Mouse (Mus musculus): Measurements from ENCODE around the gene Nr1d2. TPM values are rescaled to one million over a fixed set of nuclear protein-coding genes. Genes with fewer than 3 reads are reported as not detected.
"Not testable (repeated sequence)": the region's sequence is repeated elsewhere in the genome, so short reads cannot be mapped to it uniquely, and the experiment has no call there.

The Nr1d2 gene
- polyA plus RNA-seq, 1 experiment from 2014 or later, result 50.2 TPM

DNA sequence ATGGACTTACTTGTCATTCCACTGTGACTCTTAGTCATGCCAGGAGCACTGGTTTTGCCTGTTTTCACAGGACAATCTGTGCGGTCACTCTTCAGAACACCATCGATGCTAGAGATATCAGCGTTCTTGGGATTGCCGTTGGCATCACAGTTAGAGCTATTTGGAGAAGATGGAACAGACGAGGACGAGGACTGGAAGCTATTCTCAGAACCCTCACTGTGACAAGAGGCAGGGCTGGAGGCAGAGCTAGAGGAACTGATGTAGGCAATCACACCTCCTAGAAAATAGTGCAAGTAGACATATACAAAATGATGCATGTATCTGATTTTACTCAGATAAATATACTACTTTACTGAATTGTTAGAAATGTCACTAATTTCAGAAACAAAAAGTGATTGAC, 16.9 kb downstream of the Nr1d2 start:
- in situ Hi-C loops (cut with MboI; ENCODE audit: low pct_unique_long_range_greater_than_20kb), result loop anchor here (25.0 kb wide), 1 partner anchor 1960 kb away; no protein-coding TSS in a partner anchor
- TF ChIP-seq CTCF (IDR thresholded peaks at IDR 0.05), result no peak
- ChIA-PET POLR2A (no interaction called here), CTCF (interaction anchor here (1.6 kb wide), 1 partner anchor 11 kb away, joined by 3 read pairs; no protein-coding TSS in a partner anchor)
- ATAC-seq (no peak), DNase-seq (ENCODE audit: low read depth, low spot score) (no peak)
- H3K27me3 ChIP-seq, result no peaks in the 10 kb centered on the region

DNA sequence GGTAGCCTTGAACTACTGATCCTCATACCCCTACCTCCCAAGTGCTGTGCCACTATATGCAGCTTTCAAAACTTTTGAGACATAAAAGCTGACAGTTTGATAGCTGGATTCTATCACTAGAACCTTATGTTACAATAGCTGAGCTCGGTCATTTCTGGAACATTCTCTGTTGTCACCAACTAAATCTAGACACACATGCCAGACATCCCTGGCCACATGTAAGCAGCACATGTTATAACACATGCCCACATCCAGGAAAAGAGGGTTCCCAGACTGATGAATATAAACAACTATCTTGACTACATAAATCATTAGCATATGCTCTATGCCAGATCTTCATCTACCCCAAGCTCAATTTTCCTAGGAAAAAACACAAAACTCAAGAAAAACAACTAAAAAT, 21.8 kb downstream of the Nr1d2 start:
- no peak for DNase-seq (ENCODE audit: low read depth, low spot score)
- no peak for ATAC-seq
- no peak for TF ChIP-seq CTCF (IDR thresholded peaks at IDR 0.05)
- H3K27me3 ChIP-seq, result no peaks in the 10 kb centered on the region
- ChIA-PET CTCF (no interaction called here), POLR2A (interaction anchor here (0.8 kb wide), 1 partner anchor 368 kb away, joined by 3 read pairs; no protein-coding TSS in a partner anchor)
- in situ Hi-C loops (cut with MboI; ENCODE audit: low pct_unique_long_range_greater_than_20kb), result loop anchor here (25.0 kb wide), 1 partner anchor 1955 kb away; no protein-coding TSS in a partner anchor

DNA sequence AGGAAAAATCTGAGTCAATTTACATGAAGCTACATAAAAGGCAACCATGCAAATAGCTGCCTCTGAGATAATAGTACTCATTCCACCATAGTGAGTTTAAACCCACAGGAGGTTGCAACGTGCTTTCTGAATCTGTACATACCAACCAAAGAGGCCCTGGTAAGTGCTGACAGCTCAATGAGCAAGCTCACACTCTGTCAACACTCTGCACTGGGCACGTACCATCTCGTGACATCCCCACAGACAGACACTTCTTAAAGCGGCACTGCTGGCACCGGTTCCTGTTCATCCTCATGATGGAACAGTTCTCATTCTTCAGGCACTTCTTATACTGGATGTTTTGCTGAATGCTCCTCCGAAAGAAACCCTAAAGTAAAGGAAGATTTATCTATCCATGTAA, 22.5 kb downstream of the Nr1d2 start:
- in situ Hi-C loops (cut with MboI; ENCODE audit: low pct_unique_long_range_greater_than_20kb), result loop anchor here (25.0 kb wide), 1 partner anchor 1954 kb away; no protein-coding TSS in a partner anchor
- no peaks in the 10 kb centered on the region for H3K27me3 ChIP-seq
- DNase-seq (ENCODE audit: low read depth, low spot score), result no peak
- ChIA-PET CTCF (interaction anchor here (1.8 kb wide), 1 partner anchor 17 kb away, joined by 4 read pairs; no protein-coding TSS in a partner anchor), POLR2A (interaction anchor here (0.8 kb wide), 1 partner anchor 369 kb away, joined by 3 read pairs; no protein-coding TSS in a partner anchor)
- no peak for ATAC-seq
- TF ChIP-seq CTCF (IDR thresholded peaks at IDR 0.05), result no peak

DNA sequence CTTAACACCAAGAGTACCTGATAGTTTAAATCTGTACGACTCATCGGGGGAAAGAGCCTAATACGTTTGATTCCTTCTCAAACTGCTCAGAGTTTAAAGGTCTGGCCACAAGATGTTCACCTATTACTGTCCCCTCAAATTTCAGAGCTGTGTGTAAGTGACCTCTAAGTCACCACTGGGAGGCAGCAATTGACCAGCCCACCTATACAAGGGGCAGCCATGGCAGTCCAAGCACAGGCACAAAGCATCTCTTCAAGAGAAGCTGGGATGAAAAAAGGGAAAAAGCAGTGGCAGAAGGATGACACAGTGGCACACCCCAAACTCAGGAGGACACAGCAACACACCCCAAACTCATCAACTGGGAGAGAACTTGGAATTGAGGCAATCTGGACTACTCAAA, 28.1 kb downstream of the Nr1d2 start:
- peak; percentile 65 for TF ChIP-seq CTCF (IDR thresholded peaks at IDR 0.05)
- ATAC-seq (peak; percentile 44), DNase-seq (ENCODE audit: low read depth, low spot score) (no peak)
- ChIA-PET CTCF (interaction anchor here (0.7 to 1.3 kb wide), 7 partner anchors 9 to 74 kb away, joined by 3 to 4 read pairs (median 3); partner anchors contain the start of genes Nkiras1 and Rpl15), POLR2A (interaction anchor here (1.4 kb wide), 1 partner anchor 59 kb away, joined by 5 read pairs; no protein-coding TSS in a partner anchor)
- H3K27me3 ChIP-seq, result no peaks in the 10 kb centered on the region
- in situ Hi-C loops (cut with MboI; ENCODE audit: low pct_unique_long_range_greater_than_20kb), result loop anchor here (25.0 kb wide), 1 partner anchor 1948 kb away; no protein-coding TSS in a partner anchor

DNA sequence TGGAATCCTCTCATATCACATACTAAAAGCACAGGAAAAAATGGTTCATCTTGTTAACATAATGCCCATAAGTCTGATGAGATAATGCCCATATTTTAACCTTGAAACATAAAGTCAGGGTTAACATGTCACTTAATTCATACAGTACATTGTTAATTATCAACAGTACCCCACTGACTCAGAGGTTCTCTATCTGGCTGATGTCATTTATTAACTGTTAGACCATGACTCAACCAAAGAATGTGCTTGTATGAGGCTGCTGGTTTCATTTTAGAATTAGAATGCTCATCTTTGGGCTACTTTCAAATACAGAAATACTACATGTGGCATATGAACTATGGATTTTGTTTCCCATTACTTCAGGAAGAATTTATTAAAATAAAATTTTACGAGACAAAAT, 34.6 kb downstream of the Nr1d2 start:
- H3K27me3 ChIP-seq; CTCF ChIA-PET; DNase-seq (ENCODE audit: low read depth, low spot score); POLR2A ChIA-PET: not testable (repeated sequence)
- in situ Hi-C loops (cut with MboI; ENCODE audit: low pct_unique_long_range_greater_than_20kb), result loop anchor here (25.0 kb wide), 1 partner anchor 1942 kb away; no protein-coding TSS in a partner anchor
- ATAC-seq, result peak; percentile 92

DNA sequence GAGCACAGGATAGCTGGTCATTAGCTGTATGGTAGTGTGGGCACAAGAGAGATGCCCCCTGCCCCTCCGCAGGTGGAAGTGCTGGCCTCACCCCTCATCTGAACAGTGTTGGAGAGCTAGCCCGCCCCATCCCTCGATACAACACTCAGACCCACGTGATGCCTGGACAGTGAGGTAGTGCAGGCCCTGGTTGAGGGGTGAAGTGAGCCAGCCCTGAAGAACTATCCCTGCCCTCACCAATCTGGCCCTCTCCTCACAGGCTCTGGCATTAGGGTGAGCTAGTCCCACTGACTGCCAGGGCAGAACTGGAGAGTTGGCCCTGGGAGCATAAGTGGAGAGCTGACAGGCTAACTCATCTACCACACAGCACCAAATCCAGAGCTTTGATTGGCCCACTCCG, 37.5 kb downstream of the Nr1d2 start:
- ChIA-PET POLR2A (no interaction called here), CTCF (no interaction called here)
- DNase-seq (ENCODE audit: low read depth, low spot score), result no peak
- no peaks in the 10 kb centered on the region for H3K27me3 ChIP-seq
- ATAC-seq, result no peak
- in situ Hi-C loops (cut with MboI; ENCODE audit: low pct_unique_long_range_greater_than_20kb), result loop anchor here (25.0 kb wide), 1 partner anchor 1939 kb away; no protein-coding TSS in a partner anchor
- no peak for TF ChIP-seq CTCF (IDR thresholded peaks at IDR 0.05)

DNA sequence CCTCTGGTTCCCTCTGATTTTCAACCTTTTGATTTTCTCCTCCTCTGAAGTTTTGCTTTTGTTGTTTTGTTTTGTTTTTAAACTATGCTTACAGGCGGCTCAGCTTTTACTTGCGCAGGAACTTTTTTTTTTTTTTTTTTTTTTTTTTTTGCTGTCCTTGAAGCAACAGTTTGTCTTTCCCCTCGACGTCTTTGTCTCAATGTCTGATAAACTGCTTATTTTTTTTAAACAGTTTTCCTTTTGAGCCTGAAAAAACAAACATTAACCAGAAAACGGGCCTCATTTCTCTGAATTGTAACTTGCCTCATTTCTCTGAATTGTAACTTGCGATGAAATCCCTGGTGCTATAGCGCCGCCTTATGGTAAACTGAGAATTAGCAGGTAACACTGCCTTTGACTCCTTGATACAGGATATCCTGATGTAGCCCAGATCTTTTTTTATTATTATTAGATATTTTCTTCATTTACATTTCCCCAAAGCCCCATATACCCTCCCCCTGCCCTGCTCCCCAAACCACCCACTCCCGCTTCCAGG, 52.0 kb downstream of the Nr1d2 start:
- POLR2A ChIA-PET, result no interaction called here
- in situ Hi-C loops (cut with MboI; ENCODE audit: low pct_unique_long_range_greater_than_20kb), result no loop called here
- DNase-seq (ENCODE audit: low read depth, low spot score) (no peak), ATAC-seq (no peak)
- TF ChIP-seq CTCF (IDR thresholded peaks at IDR 0.05), result peak; percentile 57
- H3K27me3 ChIP-seq, result no peaks in the 10 kb centered on the region
- CTCF ChIA-PET, result interaction anchor here (1.6 kb wide), 1 partner anchor 11 kb away, joined by 3 read pairs; no protein-coding TSS in a partner anchor

DNA sequence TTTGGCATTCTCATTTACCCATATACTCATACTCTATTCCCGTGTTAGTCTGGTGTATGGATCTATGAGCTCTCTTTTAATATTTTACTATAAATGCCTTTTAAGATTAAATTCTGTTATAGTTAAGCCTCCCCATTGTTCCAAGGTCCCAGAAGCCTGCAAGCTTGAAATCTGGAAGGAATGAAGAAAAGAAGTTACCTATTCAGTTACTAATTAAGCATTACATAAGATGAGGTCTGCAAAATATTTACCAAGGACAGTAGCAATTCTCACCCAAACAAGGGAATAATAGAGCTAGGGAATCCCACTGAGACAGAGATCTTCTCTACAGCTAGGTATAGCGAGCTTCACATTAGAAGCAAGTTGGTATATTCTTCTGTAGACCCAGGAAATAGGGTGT, 61.4 kb downstream of the Nr1d2 start:
- DNase-seq (ENCODE audit: low read depth, low spot score); CTCF ChIA-PET; POLR2A ChIA-PET; ATAC-seq; H3K27me3 ChIP-seq: not testable (repeated sequence)
- in situ Hi-C loops (cut with MboI; ENCODE audit: low pct_unique_long_range_greater_than_20kb), result loop anchor here (5.0 kb wide), 1 partner anchor 765 kb away; no protein-coding TSS in a partner anchor

DNA sequence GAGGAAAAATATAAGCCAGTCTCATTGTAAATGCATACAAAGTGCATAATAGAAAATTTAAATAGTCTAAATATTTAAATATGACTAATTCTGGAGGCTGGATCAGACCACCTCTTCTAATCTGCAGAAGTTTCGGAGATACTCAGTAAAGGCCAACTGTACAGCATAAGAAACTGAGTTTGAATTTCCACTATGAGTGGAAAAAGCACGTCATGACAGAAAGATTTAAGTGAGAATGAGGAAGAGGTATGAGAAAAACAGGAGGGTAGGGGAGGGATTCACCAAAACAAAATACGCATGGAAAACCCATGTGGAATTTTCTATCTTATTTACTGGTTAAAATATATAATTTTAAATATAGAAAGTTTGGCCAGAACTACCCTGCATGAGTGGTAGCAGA, 71.3 kb downstream of the Nr1d2 start:
- no peak for ATAC-seq
- TF ChIP-seq CTCF (IDR thresholded peaks at IDR 0.05), result no peak
- ChIA-PET CTCF (interaction anchor here (1.2 to 2.0 kb wide), 6 partner anchors 8 to 766 kb away, joined by 3 to 6 read pairs (median 4); no protein-coding TSS in a partner anchor), POLR2A (no interaction called here)
- no peaks in the 10 kb centered on the region for H3K27me3 ChIP-seq
- in situ Hi-C loops (cut with MboI; ENCODE audit: low pct_unique_long_range_greater_than_20kb), result loop anchor here (10.0 kb wide), 1 partner anchor 503 kb away; the partner anchor contains the start of gene Thrb
- DNase-seq (ENCODE audit: low read depth, low spot score), result no peak

DNA sequence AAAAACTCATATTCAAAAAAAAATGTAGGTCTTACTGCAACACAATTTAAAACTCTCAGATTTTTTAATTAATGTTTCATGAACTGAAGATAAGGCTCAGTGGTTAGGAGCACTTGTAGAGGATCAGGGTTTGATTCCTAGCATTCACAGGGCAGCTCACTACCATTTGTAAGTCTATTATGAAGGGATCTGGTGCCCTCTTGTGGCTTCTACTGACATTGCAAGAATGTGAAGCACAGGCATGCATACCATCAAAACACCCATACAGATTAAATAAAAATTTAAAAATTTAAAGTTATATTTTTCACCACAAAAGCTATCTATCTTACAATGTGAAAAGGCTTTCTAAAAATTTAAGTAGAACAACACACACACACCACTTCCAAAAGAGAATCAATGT, 71.9 kb downstream of the Nr1d2 start:
- peak; percentile 71 for TF ChIP-seq CTCF (IDR thresholded peaks at IDR 0.05)
- ChIA-PET POLR2A (interaction anchor here (0.5 kb wide), 1 partner anchor 675 kb away, joined by 3 read pairs; no protein-coding TSS in a partner anchor), CTCF (interaction anchor here (1.2 to 2.0 kb wide), 6 partner anchors 9 to 766 kb away, joined by 3 to 6 read pairs (median 4); no protein-coding TSS in a partner anchor)
- in situ Hi-C loops (cut with MboI; ENCODE audit: low pct_unique_long_range_greater_than_20kb), result loop anchor here (10.0 kb wide), 1 partner anchor 502 kb away; the partner anchor contains the start of gene Thrb
- no peak for ATAC-seq
- no peaks in the 10 kb centered on the region for H3K27me3 ChIP-seq
- no peak for DNase-seq (ENCODE audit: low read depth, low spot score)

Other genes with a start within 250 kb of the Nr1d2 start
- 15.1 TPM for gene Nkiras1, start 32.0 kb upstream of the Nr1d2 start, polyA plus RNA-seq (2021)
- gene Rpl15, start 32.3 kb upstream of the Nr1d2 start, polyA plus RNA-seq (2021), result 273 TPM
- gene Ube2e1, start 92.7 kb upstream of the Nr1d2 start, polyA plus RNA-seq (2021), result 124 TPM